Mouse (Mus musculus) mouse trophoblast stem cell (cell line): ENCODE results near the gene Pigb.

Experiments used
- in situ Hi-C, 2 experiments: fragments of 300-500 bp; cut with MseI, MboI; formaldehyde crosslinking; loops; 2 replicates in 1 of 2; 3 replicates in 1 of 2; pipeline ENCODE4 v1.15.1; 2025

Pigb gene

GRCm38 (mm10) chr9:73047906-73048305 is 7.7 kb upstream of the Pigb start:
- in situ Hi-C loops, result loop anchor here in 1 of 2 experiments (5.0 kb wide), 1 partner anchor 39 kb away; no protein-coding TSS in a partner anchor

- in situ Hi-C loops, result loop anchor here in 1 of 2 experiments (5.0 kb wide), 1 partner anchor 42 kb away; no protein-coding TSS in a partner anchor
Observed at GRCm38 (mm10) chr9:73045711-73046110, 5.5 kb upstream of the Pigb start.

GRCm38 (mm10) chr9:73045204-73045603 is 5.0 kb upstream of the Pigb start:
- in situ Hi-C loops, result loop anchor here in 1 of 2 experiments (5.0 kb wide), 1 partner anchor 42 kb away; no protein-coding TSS in a partner anchor

GRCm38 (mm10) chr9:73044146-73045079 is 4.2 kb upstream of the Pigb start, which contains the start of gene Rab27a:
Gene Rab27a, plus strand, starts transcription at chr9:73044854.
- in situ Hi-C loops, result loop anchor here (5.0 kb wide), 2 partner anchors 43 to 48 kb away; no protein-coding TSS in a partner anchor

- in situ Hi-C loops, result no loop called here
Observed at GRCm38 (mm10) chr9:73039222-73039945, 794 bp downstream of the Pigb start.

- in situ Hi-C loops, result no loop called here
Observed at GRCm38 (mm10) chr9:73033406-73033805, 6.8 kb downstream of the Pigb start.

GRCm38 (mm10) chr9:73031421-73031820 is 8.8 kb downstream of the Pigb start:
- in situ Hi-C loops, result no loop called here

- in situ Hi-C loops, result no loop called here
Observed at GRCm38 (mm10) chr9:73030443-73030842, 9.7 kb downstream of the Pigb start.

GRCm38 (mm10) chr9:73025818-73026636 is 14.2 kb downstream of the Pigb start:
- in situ Hi-C loops, result no loop called here

- in situ Hi-C loops, result no loop called here
Observed at GRCm38 (mm10) chr9:73020566-73021097, 19.5 kb downstream of the Pigb start.

GRCm38 (mm10) chr9:73019841-73020240 is 20.3 kb downstream of the Pigb start:
- in situ Hi-C loops, result no loop called here

- in situ Hi-C loops, result no loop called here
Observed at GRCm38 (mm10) chr9:73014724-73015123, 25.5 kb downstream of the Pigb start.

- in situ Hi-C loops, result no loop called here
Observed at GRCm38 (mm10) chr9:73012629-73013028, 27.5 kb downstream of the Pigb start.

- in situ Hi-C loops, result no loop called here
Observed at GRCm38 (mm10) chr9:73008384-73008783, 31.8 kb downstream of the Pigb start.

GRCm38 (mm10) chr9:73006175-73006574 is 34.0 kb downstream of the Pigb start:
- in situ Hi-C loops, result no loop called here

GRCm38 (mm10) chr9:73005106-73005505 is 35.1 kb downstream of the Pigb start:
- in situ Hi-C loops, result no loop called here

- in situ Hi-C loops, result no loop called here
Observed at GRCm38 (mm10) chr9:73004076-73004475, 36.1 kb downstream of the Pigb start.

GRCm38 (mm10) chr9:73002177-73002576 is 38.0 kb downstream of the Pigb start:
- in situ Hi-C loops, result no loop called here

GRCm38 (mm10) chr9:73001314-73002011 is 38.7 kb downstream of the Pigb start:
- in situ Hi-C loops, result no loop called here

- in situ Hi-C loops, result no loop called here
Observed at GRCm38 (mm10) chr9:73000487-73000886, 39.7 kb downstream of the Pigb start.
